Mouse (Mus musculus) kidney, embryonic 15.5 days (tissue): Measurements from ENCODE around the gene Zfp316. TPM values are rescaled to one million over a fixed set of nuclear protein-coding genes. Genes with fewer than 3 reads are reported as not detected.

Experiments used
- ATAC-seq: fragments of 200-750 bp; cut with Nextera tagmentation; replicated peaks from 2 replicates; pipeline ENCODE4 v1.8.0; 2017; ENCODE audit warnings: moderate TSS enrichment; ENCODE audit not compliant: low FRiP score
- H3K27ac ChIP-seq: fragments of 300-500 bp; sonication (generic); 2 replicates; pipeline ENCODE4 v1.5.1; 2015; ENCODE audit warnings: mild to moderate bottlenecking, inconsistent platforms
- H3K27me3 ChIP-seq: fragments of 300-500 bp; sonication (generic); 2 replicates; pipeline ENCODE4 v1.6.1; 2015; ENCODE audit warnings: inconsistent platforms
- H3K36me3 ChIP-seq: fragments of 300-500 bp; sonication (generic); 2 replicates; pipeline ENCODE4 v1.6.1; 2015; ENCODE audit warnings: inconsistent platforms
- H3K4me1 ChIP-seq: fragments of 300-500 bp; sonication (generic); 2 replicates; pipeline ENCODE4 v1.6.1; 2015; ENCODE audit warnings: inconsistent platforms
- H3K4me2 ChIP-seq: fragments of 300-500 bp; sonication (generic); 2 replicates; pipeline ENCODE4 v1.6.1; 2015; ENCODE audit warnings: moderate library complexity, mild to moderate bottlenecking, inconsistent platforms
- H3K4me3 ChIP-seq: fragments of 300-500 bp; sonication (generic); replicated peaks from 2 replicates; pipeline ENCODE4 v1.5.1; 2015; ENCODE audit warnings: mild to moderate bottlenecking, inconsistent platforms
- H3K9ac ChIP-seq: fragments of 300-500 bp; sonication (generic); 2 replicates; pipeline ENCODE4 v1.6.1; 2015; ENCODE audit warnings: mild to moderate bottlenecking, inconsistent platforms
- H3K9me3 ChIP-seq: fragments of 300-500 bp; sonication (generic); replicated peaks from 2 replicates; pipeline ENCODE4 v1.6.1; 2016; ENCODE audit warnings: inconsistent platforms
- WGBS: fragments of 180-500 bp; shearing (Covaris S2); methylation state at CpG from one replicate; pipeline ENCODE4 v1.1.7; 2015; ENCODE audit warnings: mixed read lengths; 5-methylcytosine and 5-hydroxymethylcytosine counted together
- polyA plus RNA-seq: library from polyadenylated mRNA; unstranded; fragments of >200 nt; fragmentation: Nextera tagmentation; extraction: Ambion mirVana; gene quantifications from 2 replicates; pipeline ENCODE4 v1.2.1, GENCODE M21; 2015

The Zfp316 gene
- polyA plus RNA-seq, 1 experiment from 2014 or later = 3.3 TPM

GRCm38 (mm10) chr5:143253881-143254486, 15.8 kb downstream of the Zfp316 start:
- peaks cover 84% of the 10 kb centered on the region for H3K27me3 ChIP-seq
- no peak overlapping the region for H3K27ac ChIP-seq
- peak overlapping the region; percentile 49 for H3K4me3 ChIP-seq
- H3K4me2 ChIP-seq = peak overlapping the region; percentile 90
- peak; percentile 31; the same call in 1 of the 2 replicates for ATAC-seq
- H3K36me3 ChIP-seq = peaks cover 36% of the 10 kb centered on the region
- 6% methylated on average over 81 of the region's 81 CpGs for WGBS
- H3K4me1 ChIP-seq = peaks cover 27% of the 10 kb centered on the region
- H3K9ac ChIP-seq = peak overlapping the region; percentile 23; the same call in 1 of the 2 replicates
- no peaks in the 10 kb centered on the region for H3K9me3 ChIP-seq

GRCm38 (mm10) chr5:143253186-143253880, 16.5 kb downstream of the Zfp316 start:
- peaks cover 77% of the 10 kb centered on the region for H3K27me3 ChIP-seq
- peak overlapping the region; percentile 49 for H3K4me3 ChIP-seq
- peaks cover 35% of the 10 kb centered on the region for H3K36me3 ChIP-seq
- peak overlapping the region; percentile 23; the same call in 1 of the 2 replicates for H3K9ac ChIP-seq
- no peak overlapping the region for H3K27ac ChIP-seq
- peak overlapping the region; percentile 90 for H3K4me2 ChIP-seq
- peaks cover 27% of the 10 kb centered on the region for H3K4me1 ChIP-seq
- H3K9me3 ChIP-seq = no peaks in the 10 kb centered on the region
- peak; percentile 20 for ATAC-seq
- 5% methylated on average over 102 of the region's 103 CpGs for WGBS

- H3K9me3 ChIP-seq = no peaks in the 10 kb centered on the region
- peak overlapping the region; percentile 49 for H3K4me3 ChIP-seq
- peaks cover 27% of the 10 kb centered on the region for H3K4me1 ChIP-seq
- no peak for ATAC-seq
- H3K27me3 ChIP-seq = peaks cover 72% of the 10 kb centered on the region
- 25% methylated on average over 18 of the region's 18 CpGs for WGBS
- no peak overlapping the region for H3K27ac ChIP-seq
- H3K4me2 ChIP-seq = peak overlapping the region; percentile 90
- H3K9ac ChIP-seq = 0 out of 2 replicates have a peak overlapping the region, but pooled peaks have one; percentile 23
- H3K36me3 ChIP-seq = peaks cover 39% of the 10 kb centered on the region
These were observed 17.0 kb downstream of the Zfp316 start for GRCm38 (mm10) chr5:143252791-143253185.

GRCm38 (mm10) chr5:143252039-143252438, 17.8 kb downstream of the Zfp316 start:
- Histone ChIP-seq H3K27me3 (peaks cover 64% of the 10 kb centered on the region), H3K4me3 (no peak overlapping the region), H3K9me3 (no peaks in the 10 kb centered on the region), H3K27ac (no peak overlapping the region), H3K36me3 (peaks cover 45% of the 10 kb centered on the region), H3K4me2 (no peak overlapping the region), H3K9ac (no peak overlapping the region), H3K4me1 (peaks cover 27% of the 10 kb centered on the region)
- WGBS = 56% methylated on average over 6 of the region's 6 CpGs
- ATAC-seq = no peak

GRCm38 (mm10) chr5:143244926-143245325, 24.9 kb downstream of the Zfp316 start:
- H3K36me3 ChIP-seq = peaks cover 94% of the 10 kb centered on the region
- H3K4me2 ChIP-seq = no peak overlapping the region
- H3K4me1 ChIP-seq = no peaks in the 10 kb centered on the region
- H3K27ac ChIP-seq = no peak overlapping the region
- H3K9ac ChIP-seq = no peak overlapping the region
- no peaks in the 10 kb centered on the region for H3K9me3 ChIP-seq
- 96% methylated on average over 26 of the region's 26 CpGs for WGBS
- ATAC-seq = no peak
- H3K4me3 ChIP-seq = no peak overlapping the region
- no peaks in the 10 kb centered on the region for H3K27me3 ChIP-seq

- no peak for ATAC-seq
- H3K4me2 ChIP-seq = peak overlapping the region; percentile 86
- peaks cover 41% of the 10 kb centered on the region for H3K36me3 ChIP-seq
- H3K9ac ChIP-seq = peak overlapping the region; percentile 89; the same call in 1 of the 2 replicates
- H3K27me3 ChIP-seq = no peaks in the 10 kb centered on the region
- peak overlapping the region; percentile 84 for H3K4me3 ChIP-seq
- no peak overlapping the region for H3K27ac ChIP-seq
- H3K4me1 ChIP-seq = peaks cover 20% of the 10 kb centered on the region
- H3K9me3 ChIP-seq = no peaks in the 10 kb centered on the region
- WGBS = 35% methylated on average over 9 of the region's 9 CpGs
These were observed 33.8 kb downstream of the Zfp316 start for GRCm38 (mm10) chr5:143236036-143236435.

- peak within 1 kb of the TSS; percentile 97 for H3K27ac ChIP-seq
- peaks cover 20% of the 10 kb centered on the region for H3K4me1 ChIP-seq
- H3K9ac ChIP-seq = peak within 1 kb of the TSS; percentile 89
- WGBS = under 1% methylated on average over 50 of the region's 58 CpGs
- ATAC-seq = peak; percentile 98
- no peaks in the 10 kb centered on the region for H3K27me3 ChIP-seq
- H3K4me2 ChIP-seq = peak within 1 kb of the TSS; percentile 86
- H3K4me3 ChIP-seq = peak within 1 kb of the TSS; percentile 84
- H3K9me3 ChIP-seq = no peaks in the 10 kb centered on the region
- H3K36me3 ChIP-seq = peaks cover 33% of the 10 kb centered on the region
These were observed 34.7 kb downstream of the Zfp316 start, which contains the start of gene Zfp12 for GRCm38 (mm10) chr5:143235028-143235693. Gene Zfp12 (plus strand): TSS chr5:143235163.

- Histone ChIP-seq H3K4me2 (no peak within 1 kb of the TSS), H3K9ac (no peak within 1 kb of the TSS), H3K9me3 (no peaks in the 10 kb centered on the region; the same call in 1 of the 2 replicates), H3K27ac (no peak within 1 kb of the TSS), H3K27me3 (no peaks in the 10 kb centered on the region), H3K36me3 (no peaks in the 10 kb centered on the region), H3K4me1 (no peaks in the 10 kb centered on the region), H3K4me3 (no peak within 1 kb of the TSS)
- 87% methylated on average over 3 of the region's 3 CpGs for WGBS
- ATAC-seq = no peak
These were observed 43.0 kb downstream of the Zfp316 start, which contains the start of gene Spdye4a for GRCm38 (mm10) chr5:143226790-143227189. Gene Spdye4a (minus strand): TSS chr5:143226890.

- Histone ChIP-seq H3K4me2 (no peak overlapping the region), H3K4me1 (no peaks in the 10 kb centered on the region), H3K9ac (no peak overlapping the region), H3K27ac (no peak overlapping the region), H3K9me3 (no peaks in the 10 kb centered on the region), H3K4me3 (no peak overlapping the region), H3K27me3 (no peaks in the 10 kb centered on the region), H3K36me3 (no peaks in the 10 kb centered on the region)
- 72% methylated on average over 1 of the region's 1 CpGs for WGBS
- ATAC-seq = no peak
These were observed 47.5 kb downstream of the Zfp316 start for GRCm38 (mm10) chr5:143222287-143222686.

- H3K9ac ChIP-seq = no peak overlapping the region
- no peaks in the 10 kb centered on the region for H3K27me3 ChIP-seq
- ATAC-seq = no peak
- no peak overlapping the region for H3K4me3 ChIP-seq
- no peaks in the 10 kb centered on the region for H3K4me1 ChIP-seq
- no peaks in the 10 kb centered on the region for H3K36me3 ChIP-seq
- H3K9me3 ChIP-seq = no peaks in the 10 kb centered on the region
- H3K4me2 ChIP-seq = no peak overlapping the region
- H3K27ac ChIP-seq = no peak overlapping the region
- WGBS = 78% methylated on average over 5 of the region's 5 CpGs
These were observed 48.8 kb downstream of the Zfp316 start for GRCm38 (mm10) chr5:143220996-143221395.

- Histone ChIP-seq H3K9me3 (peaks cover under 1% of the 10 kb centered on the region; the same call in 1 of the 2 replicates), H3K4me2 (no peak overlapping the region), H3K27ac (no peak overlapping the region), H3K36me3 (no peaks in the 10 kb centered on the region), H3K4me3 (no peak overlapping the region), H3K4me1 (no peaks in the 10 kb centered on the region), H3K9ac (no peak overlapping the region), H3K27me3 (no peaks in the 10 kb centered on the region)
- 51% methylated on average over 2 of the region's 2 CpGs for WGBS
- no peak for ATAC-seq
These were observed 56.0 kb downstream of the Zfp316 start for GRCm38 (mm10) chr5:143213832-143214231.

- Histone ChIP-seq H3K4me1 (no peaks in the 10 kb centered on the region), H3K9ac (no peak overlapping the region), H3K27me3 (no peaks in the 10 kb centered on the region), H3K27ac (no peak overlapping the region), H3K4me3 (no peak overlapping the region), H3K36me3 (no peaks in the 10 kb centered on the region), H3K9me3 (peaks cover 9% of the 10 kb centered on the region; the same call in 1 of the 2 replicates), H3K4me2 (no peak overlapping the region)
- 74% methylated on average over 3 of the region's 3 CpGs for WGBS
- ATAC-seq = no peak
These were observed 64.8 kb downstream of the Zfp316 start for GRCm38 (mm10) chr5:143205015-143205414.
